ENCODE assay signal across 17 mouse cellular contexts in genomic region chr9:57814014-57814413, GRCm38 (mm10). TPM values are rescaled to one million over a fixed set of nuclear protein-coding genes. Genes with fewer than 3 reads are reported as not detected.
DNase-seq lines count a peak whose midpoint lies in the region; ATAC-seq lines count a peak whose summit lies in the region.
"Had no signal": no experiment of that assay in that cellular context is flagged by ENCODE, and none has a peak within 500 bp of the region (broad histone marks: within the 10 kb centered on the region; RNA-seq: fewer than 3 reads in every experiment).

No protein-coding gene starts in this region.

- H3K9me3 ChIP-seq in heart, embryonic 10.5 days, result no peaks in the 10 kb centered on the region
- no peaks in the 10 kb centered on the region for H3K9me3 ChIP-seq in hindbrain, embryonic 13.5 days
- H3K9me3 ChIP-seq in hindbrain, embryonic 16.5 days (ENCODE audit: control insufficient read depth, low read length), result no peaks in the 10 kb centered on the region
- H3K9me3 ChIP-seq: embryonic facial prominence, embryonic 15.5 days; liver, embryonic 13.5 days; neural tube, embryonic 12.5 days had no signal

- DNase-seq in heart, embryonic 10.5 days (ENCODE audit: low spot score), result no peak
- DNase-seq in heart, adult 11 months, result no peak
- peak; percentile 33 for DNase-seq in A20 (ENCODE audit: low read depth, low spot score)
- peak; percentile 50 for DNase-seq in brain, adult 2 months (ENCODE audit: low read depth, low spot score)
- DNase-seq in gastrocnemius, postnatal 25 days, result no peak
- DNase-seq: cerebellum, adult 11-12 months; kidney, postnatal 4 days; left cerebral cortex, postnatal 4 days; liver, embryonic 13.5 days had no signal

- peak overlapping the region; percentile 75 for H3K27ac ChIP-seq in heart, embryonic 10.5 days
- H3K27ac ChIP-seq in hindbrain, embryonic 13.5 days, result 0 out of 2 replicates have a peak overlapping the region, but pooled peaks have one; percentile 19
- H3K27ac ChIP-seq in hindbrain, embryonic 16.5 days (ENCODE audit: low read depth, low read length), result no peak overlapping the region; the same call in 1 of the 2 replicates
- H3K27ac ChIP-seq: embryonic facial prominence, embryonic 15.5 days; liver, embryonic 13.5 days; neural tube, embryonic 12.5 days; stomach, postnatal 0 days had no signal

- H3K36me3 ChIP-seq in heart, embryonic 10.5 days, result peaks cover 13% of the 10 kb centered on the region
- H3K36me3 ChIP-seq in hindbrain, embryonic 13.5 days, result peaks cover 4% of the 10 kb centered on the region; the same call in 1 of the 2 replicates
- no peaks in the 10 kb centered on the region for H3K36me3 ChIP-seq in hindbrain, embryonic 16.5 days (ENCODE audit: control insufficient read depth, insufficient read depth, low read length)
- H3K36me3 ChIP-seq: liver, embryonic 13.5 days; neural tube, embryonic 12.5 days had no signal

- no peaks in the 10 kb centered on the region for H3K27me3 ChIP-seq in heart, embryonic 10.5 days (ENCODE audit: insufficient read depth, poor library complexity, severe bottlenecking)
- no peaks in the 10 kb centered on the region for H3K27me3 ChIP-seq in hindbrain, embryonic 13.5 days
- H3K27me3 ChIP-seq in hindbrain, embryonic 16.5 days (replicated peaks; ENCODE audit: control insufficient read depth, insufficient read depth, low read length), result no peaks in the 10 kb centered on the region
- H3K27me3 ChIP-seq: embryonic facial prominence, embryonic 15.5 days; liver, embryonic 13.5 days; neural tube, embryonic 12.5 days had no signal

- no peak overlapping the region; the same call in 1 of the 2 replicates for H3K4me3 ChIP-seq in heart, embryonic 10.5 days
- no peak overlapping the region for H3K4me3 ChIP-seq in hindbrain, embryonic 13.5 days
- H3K4me3 ChIP-seq in hindbrain, embryonic 16.5 days (ENCODE audit: low read length), result no peak overlapping the region
- H3K4me3 ChIP-seq: embryonic facial prominence, embryonic 15.5 days; liver, embryonic 13.5 days; neural tube, embryonic 12.5 days had no signal

- no peak overlapping the region for H3K9ac ChIP-seq in hindbrain, embryonic 13.5 days
- H3K9ac ChIP-seq in hindbrain, embryonic 16.5 days (ENCODE audit: low read depth, low read length), result no peak overlapping the region
- H3K9ac ChIP-seq: embryonic facial prominence, embryonic 15.5 days; liver, embryonic 13.5 days; neural tube, embryonic 12.5 days had no signal

- 33% methylated on average over 1 of the region's 1 CpGs for WGBS in heart, embryonic 10.5 days
- WGBS in hindbrain, embryonic 13.5 days, result 28% methylated on average over 1 of the region's 1 CpGs
- 33% methylated on average over 1 of the region's 1 CpGs for WGBS in hindbrain, embryonic 16.5 days

- no peak overlapping the region for H3K4me2 ChIP-seq in hindbrain, embryonic 13.5 days
- H3K4me2 ChIP-seq in hindbrain, embryonic 16.5 days (ENCODE audit: low read length), result no peak overlapping the region
- H3K4me2 ChIP-seq: embryonic facial prominence, embryonic 15.5 days; liver, embryonic 13.5 days; neural tube, embryonic 12.5 days had no signal

- ATAC-seq in hindbrain, embryonic 13.5 days (ENCODE audit: low FRiP score), result no peak
- ATAC-seq in hindbrain, embryonic 16.5 days, result no peak
- ATAC-seq: activated CD4-positive, CD25-positive, alpha-beta regulatory T cell, adult 4 months; intestine, postnatal 0 days; lung, postnatal 0 days had no signal

- peaks cover 100% of the 10 kb centered on the region for H3K4me1 ChIP-seq in heart, embryonic 10.5 days
- peaks cover 77% of the 10 kb centered on the region for H3K4me1 ChIP-seq in hindbrain, embryonic 13.5 days (replicated peaks)
- H3K4me1 ChIP-seq in hindbrain, embryonic 16.5 days (ENCODE audit: control insufficient read depth, insufficient read depth, low read depth, low read length), result peaks cover 31% of the 10 kb centered on the region

RNA-seq across cellular contexts. Expression of gene Arid3b, which starts 22.6 kb away (rescaled TPM):
- polyA plus RNA-seq in heart, embryonic 10.5 days (2016; fragmentation: Nextera tagmentation; extraction: Ambion mirVana), result 59.7 and 60.2 TPM in 2 replicates
- polyA plus RNA-seq in hindbrain, embryonic 13.5 days (2015; fragmentation: Nextera tagmentation; extraction: Ambion mirVana), result 10.9 and 12.8 TPM in 2 replicates
- 5.4 and 8.6 TPM in 2 replicates for polyA plus RNA-seq in hindbrain, embryonic 16.5 days (2015; fragmentation: Nextera tagmentation; extraction: Ambion mirVana)
- 1 to 10 TPM; 2.1 to 2.8 TPM for total RNA-seq in gastrocnemius, postnatal 25 days (2021)

RNA-seq across cellular contexts. Expression of gene Clk3, which starts 48.4 kb away (rescaled TPM):
- 70.6 and 79.7 TPM in 2 replicates for polyA plus RNA-seq in heart, embryonic 10.5 days (2016; fragmentation: Nextera tagmentation; extraction: Ambion mirVana)
- polyA plus RNA-seq in hindbrain, embryonic 13.5 days (2015; fragmentation: Nextera tagmentation; extraction: Ambion mirVana), result 71.2 and 72.4 TPM in 2 replicates
- 57.2 and 66.1 TPM in 2 replicates for polyA plus RNA-seq in hindbrain, embryonic 16.5 days (2015; fragmentation: Nextera tagmentation; extraction: Ambion mirVana)
- 10 to 100 TPM; 28.7 to 31.3 TPM for total RNA-seq in gastrocnemius, postnatal 25 days (2021)

Comparison
In these comparisons a context has a peak if more than half of its experiments do, and no peak if none do; other contexts are left out.
1. DNase-seq: peak in A20 (single experiment) and brain, adult 2 months (single experiment); none in heart, embryonic 10.5 days (single experiment), heart, adult 11 months (single experiment) and gastrocnemius, postnatal 25 days (single experiment).